8 mouse cellular contexts compared by ENCODE assay signal in genomic region chr16:10694414-10694851, GRCm38 (mm10).
DNase-seq lines count a peak whose midpoint lies in the region; ATAC-seq lines count a peak whose summit lies in the region.

No protein-coding gene starts in this region.

- DNase-seq in cerebellum, postnatal 14 days, result peak; percentile 48
- DNase-seq in cerebellum, adult 9-11 months, result no peak
- DNase-seq in right cerebral cortex, postnatal 10 days (ENCODE audit: low spot score in 2 of 2), result peak; percentile 46 to 48
- DNase-seq in right cerebral cortex, adult 18-20 months, result no peak
- DNase-seq in kidney, postnatal 25 days, result peak; percentile 78 to 80
- no peak for DNase-seq in left cerebral cortex, adult 18-20 months (ENCODE audit: low spot score in 2 of 2)

- no peaks in the 10 kb centered on the region for H3K36me3 ChIP-seq in stomach, embryonic 14.5 days (ENCODE audit: control insufficient read depth, insufficient read depth, low read length)
- peaks cover 10% of the 10 kb centered on the region for H3K36me3 ChIP-seq in forebrain, embryonic 13.5 days (ENCODE audit: poor library complexity, severe bottlenecking)

- 0 out of 2 replicates have a peak overlapping the region, but pooled peaks have one; percentile 4 for H3K4me2 ChIP-seq in stomach, embryonic 14.5 days (replicated peaks; ENCODE audit: low read depth, low read length)
- H3K4me2 ChIP-seq in forebrain, embryonic 13.5 days, result no peak overlapping the region

- peaks cover 12% of the 10 kb centered on the region for H3K4me1 ChIP-seq in stomach, embryonic 14.5 days (ENCODE audit: control insufficient read depth, insufficient read depth, low read length)
- H3K4me1 ChIP-seq in forebrain, embryonic 13.5 days, result no peaks in the 10 kb centered on the region; the same call in 1 of the 2 replicates

- WGBS in stomach, embryonic 14.5 days, result 29% methylated on average over 11 of the region's 11 CpGs
- WGBS in forebrain, embryonic 13.5 days, result 57% methylated on average over 11 of the region's 11 CpGs

- ATAC-seq in stomach, embryonic 14.5 days (ENCODE audit: insufficient number of reproducible peaks, insufficient read depth, low FRiP score, low read depth), result 0 out of 2 replicates have a peak, but pooled peaks have one; percentile 26
- ATAC-seq in forebrain, embryonic 13.5 days, result no peak

- H3K27ac ChIP-seq in stomach, embryonic 14.5 days (ENCODE audit: low read length), result no peak overlapping the region
- H3K27ac ChIP-seq in forebrain, embryonic 13.5 days, result no peak overlapping the region

- no peak overlapping the region for H3K4me3 ChIP-seq in stomach, embryonic 14.5 days (ENCODE audit: low read depth, low read length)
- H3K4me3 ChIP-seq in forebrain, embryonic 13.5 days, result no peak overlapping the region

- H3K27me3 ChIP-seq in stomach, embryonic 14.5 days (ENCODE audit: control insufficient read depth, insufficient read depth, low read length), result no peaks in the 10 kb centered on the region
- H3K27me3 ChIP-seq in forebrain, embryonic 13.5 days, result no peaks in the 10 kb centered on the region

- H3K9ac ChIP-seq in stomach, embryonic 14.5 days (replicated peaks; ENCODE audit: low read depth, low read length), result no peak overlapping the region
- H3K9ac ChIP-seq in forebrain, embryonic 13.5 days, result no peak overlapping the region

- H3K9me3 ChIP-seq in stomach, embryonic 14.5 days (ENCODE audit: control insufficient read depth, low read depth, low read length), result no peaks in the 10 kb centered on the region
- H3K9me3 ChIP-seq in forebrain, embryonic 13.5 days (replicated peaks), result no peaks in the 10 kb centered on the region

Comparison
In these comparisons a context has a peak if more than half of its experiments do, and no peak if none do; other contexts are left out.
1. DNase-seq: peak in cerebellum, postnatal 14 days (2 of 2), right cerebral cortex, postnatal 10 days (2 of 2) and kidney, postnatal 25 days (2 of 2); none in cerebellum, adult 9-11 months (single experiment), right cerebral cortex, adult 18-20 months (single experiment) and left cerebral cortex, adult 18-20 months (0 of 2).